Mouse (Mus musculus) heart, postnatal 10 days (tissue): ENCODE measurements at regions not wholly inside any gene's neighbourhood (a gene's known extent, or its start where the extent isn't known, plus 50 kb on each side); places are given as distances from the start of the nearest gene placed in this dataset.
A peak's percentile ranks its signal among the peaks of the same experiment; 100 is the strongest.

Experiments used
- DNase-seq, 2 experiments: peaks; one replicate each; pipeline ENCODE4 v3.0.0; 2021
- intact Hi-C: fragments of 180-260 bp; cut with DNase I; formaldehyde crosslinking; loops from one replicate; pipeline ENCODE4 v1.15.1; 2025

- DNase-seq, result no peak
- intact Hi-C loops, result no loop called here
Observed at GRCm38 (mm10) chr2:30525295-30525694, 51.3 kb upstream of the Ier5l start.

- intact Hi-C loops, result no loop called here
- DNase-seq, result no peak
Observed at GRCm38 (mm10) chr2:30525831-30526230, 51.8 kb upstream of the Ier5l start.

DNA sequence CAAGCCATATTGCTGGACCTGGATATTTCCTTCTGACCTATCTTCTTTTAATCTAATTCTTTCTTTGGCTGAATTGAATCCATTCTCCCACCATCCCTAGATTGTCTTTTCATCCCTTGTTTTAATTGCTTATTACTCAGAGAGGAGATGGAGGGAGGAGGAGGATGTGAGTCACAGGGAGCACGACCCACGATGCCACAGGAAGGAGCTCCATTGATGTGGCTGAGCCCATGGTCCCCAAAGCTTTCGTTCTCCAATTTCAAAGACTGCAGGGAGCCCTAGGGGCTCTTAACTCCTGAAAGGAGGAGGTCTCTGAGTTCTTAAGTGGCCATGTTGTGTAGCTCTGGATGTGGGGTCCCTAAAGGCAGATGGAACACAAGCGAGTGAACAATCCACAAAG, 53.5 kb upstream of the Ier5l start:
- intact Hi-C loops, result no loop called here
- no peak for DNase-seq

- intact Hi-C loops, result loop anchor here (5.0 kb wide), 1 partner anchor 46 kb away; no protein-coding TSS in a partner anchor
- DNase-seq, result no peak
Observed at GRCm38 (mm10) chr2:30532948-30533347, 58.9 kb upstream of the Ier5l start.

DNA sequence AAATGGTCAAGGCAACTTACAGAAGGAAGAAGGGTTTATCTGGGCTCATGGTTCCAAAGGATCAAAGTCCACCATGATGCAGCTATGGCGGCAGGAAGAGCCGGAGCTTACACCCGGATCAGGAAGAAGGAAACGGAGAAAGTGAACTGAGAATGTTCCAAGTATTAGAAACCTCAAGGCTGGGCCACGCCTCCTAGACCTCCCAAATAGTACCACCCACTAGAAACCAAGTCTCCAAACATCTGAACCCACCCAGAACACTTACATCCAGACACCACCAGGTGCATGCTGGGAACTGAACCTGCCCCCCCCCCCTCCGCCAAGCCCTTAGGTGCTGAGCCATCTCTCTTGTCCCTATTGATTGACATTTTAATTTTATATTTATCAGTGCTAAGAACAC, 59.3 kb upstream of the Ier5l start:
- intact Hi-C loops, result loop anchor here (5.0 kb wide), 1 partner anchor 46 kb away; no protein-coding TSS in a partner anchor
- DNase-seq, result no peak

- DNase-seq, result no peak
- intact Hi-C loops, result loop anchor here (5.0 kb wide), 1 partner anchor 47 kb away; no protein-coding TSS in a partner anchor
Observed at GRCm38 (mm10) chr2:30534485-30534884, 60.4 kb upstream of the Cstad start.

DNA sequence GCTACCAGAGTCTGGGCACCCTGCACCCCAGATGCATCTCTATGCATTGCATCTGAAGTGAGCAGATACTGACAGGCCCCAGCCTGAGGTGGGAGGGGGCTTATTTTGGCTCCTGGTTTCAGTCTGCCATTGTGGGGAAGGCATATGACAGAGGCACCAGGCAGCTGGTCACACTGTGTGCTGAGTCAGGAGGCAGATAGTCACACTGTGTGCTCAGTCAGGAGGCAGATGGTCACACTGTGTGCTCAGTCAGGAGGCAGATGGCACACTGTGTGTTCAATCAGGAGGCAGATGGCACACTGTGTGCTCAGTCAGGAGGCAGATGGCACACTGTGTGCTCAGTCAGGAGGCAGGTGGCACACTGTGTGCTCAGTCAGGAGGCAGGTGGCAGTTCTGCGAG, 55.5 kb upstream of the Cstad start:
- no peak for DNase-seq
- intact Hi-C loops, result no loop called here

DNA sequence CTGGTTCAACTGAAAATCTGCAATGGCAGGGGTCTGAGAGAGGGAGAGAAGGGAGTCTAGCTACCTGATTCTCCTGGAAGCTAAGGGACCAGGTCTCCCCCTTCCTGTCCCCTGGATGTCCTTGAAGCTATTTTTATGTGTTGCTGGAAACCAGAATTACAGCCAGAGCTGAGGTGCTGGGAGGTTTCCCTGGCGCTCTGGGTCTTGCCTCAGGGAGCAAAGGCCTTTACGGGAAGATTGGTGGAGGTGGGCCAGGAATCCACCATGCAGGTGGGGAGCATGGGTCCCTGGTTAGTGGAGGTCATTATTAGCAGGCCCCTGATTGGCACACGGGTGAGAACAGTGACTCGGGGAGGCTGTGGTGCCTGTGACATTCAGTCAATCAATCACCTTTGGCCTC, 53.3 kb upstream of the Cstad start:
- intact Hi-C loops, result loop anchor here (5.0 kb wide), 1 partner anchor 44 kb away; no protein-coding TSS in a partner anchor
- peak; percentile 50 to 66 for DNase-seq

DNA sequence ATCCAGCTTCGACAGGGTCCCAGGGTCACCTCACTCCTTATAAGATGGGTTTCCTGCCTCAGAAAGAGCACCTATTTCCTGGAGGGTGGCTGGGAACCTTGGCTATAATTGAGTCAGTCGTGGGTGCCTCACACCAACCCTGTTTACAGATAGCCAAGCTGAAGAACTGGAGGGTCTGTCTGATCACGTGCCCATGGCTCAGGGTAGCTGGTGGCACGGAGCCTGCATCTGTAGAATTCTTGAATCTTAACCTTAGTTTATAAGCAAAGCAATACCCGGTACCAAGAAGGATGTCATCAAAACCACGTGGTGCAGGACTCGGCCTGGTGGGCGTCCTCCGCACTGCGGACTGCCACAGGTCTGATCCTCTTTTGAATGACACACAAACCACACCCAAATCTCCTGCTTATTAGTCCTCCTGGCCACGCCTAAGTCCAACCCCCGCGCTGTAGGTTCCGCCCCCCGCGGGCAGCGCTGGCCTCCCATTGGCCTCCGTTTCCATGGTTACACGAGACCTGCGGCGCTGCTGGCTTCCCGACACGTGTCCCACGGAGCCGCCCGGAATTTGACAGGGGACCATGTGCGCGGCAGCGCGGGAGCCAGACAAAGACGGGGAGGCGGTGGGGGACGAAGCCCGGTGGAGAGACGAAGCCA, 49.9 kb upstream of the Cstad start:
- intact Hi-C loops, result loop anchor here (2.0 to 5.0 kb wide), 3 partner anchors 48 to 227 kb away; no protein-coding TSS in a partner anchor
- DNase-seq, result peak; percentile 89 to 91
